Mouse (Mus musculus) limb, embryonic 10.5 days (tissue): ENCODE measurements around the gene Sec24b. TPM values are rescaled to one million over a fixed set of nuclear protein-coding genes. Genes with fewer than 3 reads are reported as not detected.
A peak's percentile ranks its signal among the peaks of the same experiment; 100 is the strongest.

Source experiments
- DNase-seq: peaks from one replicate; pipeline ENCODE4 v3.0.0-alpha.2; 2017; ENCODE audit warnings: low spot score
- H3K27ac ChIP-seq: fragments of 300-500 bp; sonication (generic); 2 replicates; pipeline ENCODE4 v1.5.1; 2016; ENCODE audit warnings: mild to moderate bottlenecking
- H3K27me3 ChIP-seq: fragments of 300-500 bp; sonication (generic); 2 replicates; pipeline ENCODE4 v1.6.1; 2016; ENCODE audit warnings: low read depth, mild to moderate bottlenecking; ENCODE audit not compliant: poor library complexity, severe bottlenecking
- H3K36me3 ChIP-seq: fragments of 300-500 bp; sonication (generic); 2 replicates; pipeline ENCODE4 v1.6.1; 2016; ENCODE audit warnings: mild to moderate bottlenecking, moderate library complexity
- H3K4me1 ChIP-seq: fragments of 300-500 bp; sonication (generic); 2 replicates; pipeline ENCODE4 v1.6.1; 2016
- H3K4me3 ChIP-seq: fragments of 300-500 bp; sonication (generic); 2 replicates; pipeline ENCODE4 v1.5.1; 2016; ENCODE audit warnings: mild to moderate bottlenecking, moderate library complexity
- H3K9me3 ChIP-seq: fragments of 300-500 bp; sonication (generic); replicated peaks from 2 replicates; pipeline ENCODE4 v1.6.1; 2016; ENCODE audit warnings: mild to moderate bottlenecking
- WGBS: fragments of 180-500 bp; shearing (Covaris S2); methylation state at CpG from one replicate; pipeline ENCODE4 v1.1.7; 2016; 5-methylcytosine and 5-hydroxymethylcytosine counted together
- polyA plus RNA-seq: library from polyadenylated mRNA; unstranded; fragments of >200 nt; fragmentation: Nextera tagmentation; extraction: Ambion mirVana; gene quantifications from 2 replicates; pipeline ENCODE4 v1.2.1, GENCODE M21; 2016

Gene Sec24b
- polyA plus RNA-seq, 1 experiment from 2014 or later: 37.8 TPM

DNA sequence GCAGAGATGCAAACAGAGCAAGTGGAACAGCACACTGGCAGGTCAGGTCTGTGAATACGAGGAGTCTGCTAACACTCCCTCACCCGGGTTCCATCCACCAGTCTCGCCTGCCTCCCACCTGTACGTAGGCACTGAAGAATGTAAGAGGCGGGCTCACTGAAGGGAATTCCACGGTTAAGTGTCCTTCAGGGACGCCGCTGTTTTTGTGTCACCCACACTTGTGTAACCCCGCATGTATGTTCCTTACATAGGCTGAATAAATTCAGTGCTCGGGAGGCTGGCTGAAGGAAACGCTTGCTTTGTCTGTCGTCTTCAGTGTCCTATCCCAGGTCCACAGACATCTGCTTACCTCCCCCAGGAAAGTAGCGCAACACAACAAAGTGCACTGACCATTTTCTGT, 74.1 kb downstream of the Sec24b start:
- Histone ChIP-seq H3K27me3 (no peaks in the 10 kb centered on the region), H3K27ac (no peak overlapping the region), H3K9me3 (no peaks in the 10 kb centered on the region), H3K36me3 (peaks cover 97% of the 10 kb centered on the region), H3K4me1 (peaks cover 4% of the 10 kb centered on the region), H3K4me3 (no peak overlapping the region)
- DNase-seq: peak; percentile 24
- 95% methylated on average over 13 of the region's 13 CpGs for WGBS

- peaks cover 12% of the 10 kb centered on the region for H3K4me1 ChIP-seq
- no peak for DNase-seq
- no peak overlapping the region for H3K4me3 ChIP-seq
- H3K27me3 ChIP-seq: no peaks in the 10 kb centered on the region
- H3K36me3 ChIP-seq: peaks cover 88% of the 10 kb centered on the region
- H3K9me3 ChIP-seq: no peaks in the 10 kb centered on the region
- no peak overlapping the region for H3K27ac ChIP-seq
- 92% methylated on average over 4 of the region's 4 CpGs for WGBS
Measured at GRCm38 (mm10) chr3:129985335-129985734, 76.0 kb downstream of the Sec24b start.

DNA sequence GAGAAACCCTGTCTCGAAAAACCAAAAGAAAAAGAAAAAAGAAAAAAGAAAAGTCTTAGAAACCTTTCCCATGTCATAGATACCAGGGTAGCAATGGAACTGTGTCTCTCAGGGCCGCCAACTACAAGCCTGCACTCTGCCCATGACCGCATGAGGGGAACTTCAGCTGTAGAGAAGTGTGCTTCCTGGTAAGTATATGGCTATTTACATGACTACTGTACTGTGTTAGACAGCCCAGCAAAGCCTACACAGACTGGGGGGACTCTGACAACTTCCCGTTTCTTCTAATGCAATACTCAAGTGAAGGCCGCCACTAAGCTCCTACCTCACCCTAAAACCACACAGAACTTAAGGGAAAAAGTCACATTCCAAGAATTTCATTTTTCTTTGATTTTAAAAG, 76.6 kb downstream of the Sec24b start:
- Histone ChIP-seq H3K4me3 (no peak overlapping the region), H3K9me3 (no peaks in the 10 kb centered on the region), H3K36me3 (peaks cover 82% of the 10 kb centered on the region), H3K4me1 (peaks cover 15% of the 10 kb centered on the region), H3K27me3 (no peaks in the 10 kb centered on the region), H3K27ac (no peak overlapping the region)
- WGBS: 97% methylated on average over 5 of the region's 5 CpGs
- no peak for DNase-seq

GRCm38 (mm10) chr3:129982271-129982670, 79.1 kb downstream of the Sec24b start:
- H3K27me3 ChIP-seq: no peaks in the 10 kb centered on the region
- no peak for DNase-seq
- peaks cover 25% of the 10 kb centered on the region for H3K4me1 ChIP-seq
- peaks cover 57% of the 10 kb centered on the region for H3K36me3 ChIP-seq
- 18% methylated on average over 5 of the region's 5 CpGs for WGBS
- no peak overlapping the region for H3K4me3 ChIP-seq
- no peaks in the 10 kb centered on the region for H3K9me3 ChIP-seq
- no peak overlapping the region for H3K27ac ChIP-seq

DNA sequence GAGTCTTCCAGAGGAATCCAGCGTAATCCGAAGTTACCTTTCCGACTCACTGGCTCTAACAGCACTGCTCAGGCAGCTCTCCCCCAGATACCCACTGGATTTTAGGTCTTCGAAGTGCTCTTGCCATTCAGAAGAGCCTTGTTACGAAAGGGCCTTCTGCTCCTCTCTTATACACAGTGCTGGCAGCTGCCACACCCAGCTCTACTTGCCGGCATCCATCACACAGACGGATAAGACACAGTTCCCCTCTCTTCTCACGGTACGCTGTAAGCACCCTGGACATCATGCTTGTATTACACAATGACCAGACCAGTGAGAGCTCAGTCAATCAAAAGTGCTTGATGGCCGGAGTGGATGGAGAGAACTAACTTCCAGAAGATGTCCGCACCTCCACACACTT, 79.6 kb downstream of the Sec24b start:
- peak overlapping the region; percentile 50 for H3K27ac ChIP-seq
- 52% methylated on average over 11 of the region's 11 CpGs for WGBS
- H3K9me3 ChIP-seq: no peaks in the 10 kb centered on the region
- no peaks in the 10 kb centered on the region for H3K27me3 ChIP-seq
- H3K4me3 ChIP-seq: no peak overlapping the region
- H3K4me1 ChIP-seq: peaks cover 25% of the 10 kb centered on the region
- H3K36me3 ChIP-seq: peaks cover 52% of the 10 kb centered on the region
- no peak for DNase-seq

DNA sequence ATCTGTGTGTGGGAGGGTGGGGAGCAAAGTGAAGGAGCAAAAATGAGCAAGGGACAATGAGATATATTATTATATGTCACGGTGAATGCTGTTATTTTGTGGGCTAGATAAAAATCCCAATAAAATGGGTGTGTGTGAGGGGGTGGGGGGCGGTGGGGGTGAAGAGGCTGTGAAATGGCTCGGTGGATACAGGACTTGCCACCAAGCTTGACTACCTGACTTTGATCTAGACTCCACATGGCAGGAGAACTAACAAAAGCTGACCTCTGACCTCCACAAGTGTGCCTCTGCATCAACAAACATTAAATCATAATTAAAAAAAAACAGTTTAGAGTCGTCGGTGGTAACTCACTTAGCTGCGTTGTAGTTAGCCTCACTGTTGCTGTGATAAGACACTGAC, 81.8 kb downstream of the Sec24b start:
- no peaks in the 10 kb centered on the region for H3K27me3 ChIP-seq
- H3K4me3 ChIP-seq: no peak overlapping the region
- WGBS: 26% methylated on average over 6 of the region's 6 CpGs
- DNase-seq: no peak
- peaks cover 29% of the 10 kb centered on the region for H3K36me3 ChIP-seq
- H3K27ac ChIP-seq: no peak overlapping the region
- H3K9me3 ChIP-seq: no peaks in the 10 kb centered on the region
- H3K4me1 ChIP-seq: peaks cover 25% of the 10 kb centered on the region

GRCm38 (mm10) chr3:129978716-129979115, 82.6 kb downstream of the Sec24b start:
- H3K27ac ChIP-seq: no peak overlapping the region
- 90% methylated on average over 9 of the region's 9 CpGs for WGBS
- H3K27me3 ChIP-seq: no peaks in the 10 kb centered on the region
- peaks cover 21% of the 10 kb centered on the region for H3K36me3 ChIP-seq
- H3K4me1 ChIP-seq: peaks cover 25% of the 10 kb centered on the region
- H3K9me3 ChIP-seq: no peaks in the 10 kb centered on the region
- no peak overlapping the region for H3K4me3 ChIP-seq
- no peak for DNase-seq

GRCm38 (mm10) chr3:129976317-129976716, 85.0 kb downstream of the Sec24b start:
- WGBS: 84% methylated on average over 5 of the region's 5 CpGs
- H3K27ac ChIP-seq: no peak overlapping the region
- H3K27me3 ChIP-seq: peaks cover 3% of the 10 kb centered on the region; the same call in 1 of the 2 replicates
- H3K36me3 ChIP-seq: no peaks in the 10 kb centered on the region
- DNase-seq: peak; percentile 29
- no peaks in the 10 kb centered on the region for H3K9me3 ChIP-seq
- peaks cover 17% of the 10 kb centered on the region for H3K4me1 ChIP-seq
- H3K4me3 ChIP-seq: no peak overlapping the region

GRCm38 (mm10) chr3:129970529-129971515, 90.5 kb downstream of the Sec24b start:
- peak overlapping the region; percentile 70 for H3K4me3 ChIP-seq
- WGBS: 10% methylated on average over 19 of the region's 19 CpGs
- no peaks in the 10 kb centered on the region for H3K36me3 ChIP-seq
- peaks cover 38% of the 10 kb centered on the region for H3K27me3 ChIP-seq
- peaks cover 28% of the 10 kb centered on the region for H3K4me1 ChIP-seq
- peak overlapping the region; percentile 84 for H3K27ac ChIP-seq
- H3K9me3 ChIP-seq: no peaks in the 10 kb centered on the region
- peak; percentile 79 for DNase-seq

DNA sequence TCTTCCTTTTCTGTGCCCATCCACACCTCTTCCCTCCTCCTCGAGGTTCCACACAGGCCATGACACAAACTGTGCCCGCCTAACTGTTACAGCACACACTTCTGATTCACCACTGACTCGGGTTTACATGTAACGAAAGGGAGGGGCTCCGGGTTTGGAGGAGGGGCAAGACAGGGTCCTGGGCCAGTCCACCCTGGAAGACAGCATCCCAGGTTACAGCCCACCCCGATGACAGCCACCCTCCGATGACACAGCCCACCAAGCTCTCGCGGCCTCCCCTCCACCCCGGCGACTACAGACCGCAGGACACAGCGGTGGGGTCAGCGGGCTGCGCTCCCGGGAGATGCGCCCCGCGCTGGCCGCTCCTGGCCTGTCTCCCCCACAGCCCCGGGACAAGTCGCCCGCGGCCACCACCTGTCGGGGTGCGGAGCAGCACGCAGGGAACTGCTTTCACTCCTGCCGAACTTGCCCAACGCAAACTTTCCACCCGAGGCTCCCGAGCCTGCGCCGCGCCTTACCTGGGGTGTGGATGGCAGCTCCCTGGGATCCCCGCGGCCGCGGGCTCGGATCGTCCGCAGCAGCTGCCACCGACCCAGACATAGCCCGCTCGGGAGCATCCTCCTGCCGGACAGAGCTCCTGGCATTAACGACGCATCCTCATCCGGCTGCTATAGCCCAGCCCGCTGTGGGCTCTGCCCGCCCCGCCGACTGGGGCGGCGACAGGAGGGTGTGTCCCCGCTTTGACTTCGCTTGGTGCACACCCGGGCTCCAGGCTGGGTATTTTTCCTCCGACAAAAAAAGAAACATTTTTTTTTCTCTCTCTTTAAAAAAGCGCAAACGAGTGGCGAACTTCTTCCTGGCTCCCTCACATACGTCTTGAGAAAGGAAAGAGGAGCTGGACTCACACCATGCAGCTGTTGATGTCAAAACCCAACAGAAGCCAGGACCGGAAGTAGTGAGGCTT, 91.6 kb downstream of the Sec24b start, which contains the start of gene Mcub:
Gene Mcub (minus strand): TSS at position 775 of the 964 bp plus-strand sequence.
- Histone ChIP-seq H3K27me3 (peaks cover 38% of the 10 kb centered on the region), H3K4me1 (peaks cover 28% of the 10 kb centered on the region), H3K27ac (peak within 1 kb of the TSS; percentile 84), H3K36me3 (no peaks in the 10 kb centered on the region), H3K4me3 (peak within 1 kb of the TSS; percentile 70), H3K9me3 (no peaks in the 10 kb centered on the region)
- 1% methylated on average over 63 of the region's 63 CpGs for WGBS
- DNase-seq: peak; percentile 67

GRCm38 (mm10) chr3:129969031-129969430, 92.3 kb downstream of the Sec24b start:
- H3K4me3 ChIP-seq: peak overlapping the region; percentile 70
- H3K9me3 ChIP-seq: no peaks in the 10 kb centered on the region
- peak overlapping the region; percentile 84 for H3K27ac ChIP-seq
- H3K4me1 ChIP-seq: peaks cover 28% of the 10 kb centered on the region
- peaks cover 38% of the 10 kb centered on the region for H3K27me3 ChIP-seq
- H3K36me3 ChIP-seq: no peaks in the 10 kb centered on the region
- 32% methylated on average over 10 of the region's 10 CpGs for WGBS
- DNase-seq: no peak

- H3K27me3 ChIP-seq: peaks cover 38% of the 10 kb centered on the region
Measured at GRCm38 (mm10) chr3:129967874-129968273, 93.5 kb downstream of the Sec24b start.

More at GRCm38 (mm10) chr3:129967874-129968273, 93.5 kb downstream of the Sec24b start:
- H3K36me3 ChIP-seq: no peaks in the 10 kb centered on the region
- no peak overlapping the region for H3K27ac ChIP-seq
- H3K9me3 ChIP-seq: no peaks in the 10 kb centered on the region
- peaks cover 28% of the 10 kb centered on the region for H3K4me1 ChIP-seq
- H3K4me3 ChIP-seq: no peak overlapping the region
- DNase-seq: no peak
- 92% methylated on average over 9 of the region's 9 CpGs for WGBS
